Mouse (Mus musculus): Measurements from ENCODE around the gene Ist1. TPM values are rescaled to one million over a fixed set of nuclear protein-coding genes. Genes with fewer than 3 reads are reported as not detected.

Gene Ist1
- polyA plus RNA-seq, 1 experiment, result 29.2 TPM

DNA sequence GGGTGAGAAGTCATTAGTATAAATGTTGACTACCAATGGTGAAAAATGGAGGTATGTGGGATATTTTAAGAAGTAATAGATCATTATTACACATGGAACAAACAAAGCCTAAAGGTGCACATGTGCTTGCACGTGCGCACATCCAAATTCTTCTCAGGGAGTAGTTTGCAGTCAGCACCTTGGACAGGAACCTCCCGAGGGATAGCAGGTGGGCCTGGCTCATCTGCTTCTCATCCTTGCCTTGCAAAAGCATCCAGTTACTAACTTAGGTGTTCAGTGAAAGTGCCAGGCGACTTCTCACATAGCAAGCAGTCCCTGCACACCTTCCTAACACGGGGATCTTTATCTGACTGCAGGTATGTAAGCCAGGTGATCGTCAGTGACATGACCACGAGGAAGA lies 52.6 kb downstream of the Ist1 start:
- no peak for TF ChIP-seq GATA1 (IDR thresholded peaks at IDR 0.05; ENCODE audit: low read length)

- no peak for TF ChIP-seq GATA1 (IDR thresholded peaks at IDR 0.05; ENCODE audit: low read length)
These were observed 54.2 kb downstream of the Ist1 start for GRCm38 (mm10) chr8:109638851-109639250.

DNA sequence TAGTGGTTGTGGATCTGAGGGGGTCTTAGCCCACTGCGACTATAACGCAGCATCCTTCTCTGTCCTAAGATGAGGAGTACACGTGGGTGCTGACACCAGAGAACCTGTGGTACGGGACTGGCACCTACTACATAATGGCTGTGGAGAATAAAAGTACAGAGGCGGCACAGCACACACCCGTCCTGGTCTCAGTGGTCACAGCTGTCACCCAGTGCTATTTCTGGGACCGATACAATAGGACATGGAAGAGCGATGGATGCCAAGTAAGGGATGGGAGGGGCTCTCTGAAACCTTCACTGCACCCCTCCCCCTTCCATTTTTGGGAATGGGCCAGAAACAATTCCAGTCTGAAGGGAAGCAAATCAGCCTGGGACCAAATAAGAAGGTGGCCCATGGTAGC lies 57.9 kb downstream of the Ist1 start:
- no peak for TF ChIP-seq GATA1 (IDR thresholded peaks at IDR 0.05; ENCODE audit: low read length)

GRCm38 (mm10) chr8:109632498-109632897 lies 60.6 kb downstream of the Ist1 start:
- no peak for TF ChIP-seq GATA1 (IDR thresholded peaks at IDR 0.05; ENCODE audit: low read length)

DNA sequence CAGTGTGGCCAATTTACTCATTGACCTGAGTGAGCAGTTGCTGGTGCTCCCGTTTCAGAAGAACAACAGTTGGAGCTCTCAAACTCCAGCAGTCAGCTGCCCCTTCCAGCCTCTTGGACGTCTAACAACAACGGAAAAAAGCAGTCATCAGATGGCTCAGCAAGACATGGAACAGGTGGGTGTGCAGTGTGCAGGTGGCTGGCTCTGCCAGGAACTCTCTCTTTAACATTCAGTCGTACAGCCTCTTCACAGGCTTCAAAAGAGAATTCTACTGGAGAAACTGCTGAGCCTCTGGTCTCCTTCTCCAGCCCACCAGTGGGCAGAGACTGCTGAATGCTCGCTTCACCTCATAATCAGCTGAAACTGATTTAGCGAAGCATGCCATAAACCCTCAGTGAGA lies 64.4 kb downstream of the Ist1 start:
- no peak for TF ChIP-seq GATA1 (IDR thresholded peaks at IDR 0.05; ENCODE audit: low read length)

Other genes starting within 250 kb of the Ist1 start
- not detected in 2 replicates for gene Pmfbp1, start 199.2 kb downstream of the Ist1 start, polyA plus RNA-seq (2012)
- gene Dhx38, start 127.4 kb downstream of the Ist1 start, polyA plus RNA-seq (2012), result 34.1 and 44.5 TPM in 2 replicates
- 5.7 and 8.8 TPM in 2 replicates for gene Txnl4b, start 127.4 kb downstream of the Ist1 start, polyA plus RNA-seq (2012)
- not detected in 2 replicates for gene Hp, start 114.1 kb downstream of the Ist1 start, polyA plus RNA-seq (2012)
- 88.2 and 118 TPM in 2 replicates for gene Dhodh, start 84.6 kb downstream of the Ist1 start, polyA plus RNA-seq (2012)
- 1.4 and 3.7 TPM in 2 replicates for gene Pkd1l3, start 78.7 kb downstream of the Ist1 start, polyA plus RNA-seq (2012)
- gene Zfp821, start 12.3 kb upstream of the Ist1 start, polyA plus RNA-seq (2012), result 6.6 and 8.2 TPM in 2 replicates
- 25.4 and 38.6 TPM in 2 replicates for gene Atxn1l, start 44.5 kb upstream of the Ist1 start, polyA plus RNA-seq (2012)
- 49.1 and 53.4 TPM in 2 replicates for gene Ap1g1, start 85.3 kb upstream of the Ist1 start, polyA plus RNA-seq (2012)
- 3.5 and 5.5 TPM in 2 replicates for gene Phlpp2, start 175.3 kb upstream of the Ist1 start, polyA plus RNA-seq (2012)

All from G1E-ER4 (cell line).